Mouse (Mus musculus) C2C12 (cell line): ENCODE results near the gene Fbxl19.

Source experiments
- CEBPB ChIP-seq: IDR thresholded peaks from one replicate; pipeline ENCODE4 v1.6.1; 2011; ENCODE audit warnings: low read depth, mild to moderate bottlenecking, control low read depth, moderate library complexity
- CTCF ChIP-seq: IDR thresholded peaks from one replicate; pipeline ENCODE4 v1.5.1; 2011; ENCODE audit not compliant: control insufficient read depth, insufficient read depth, insufficient read length
- FOSL1 ChIP-seq: IDR thresholded peaks from one replicate; pipeline ENCODE4 v1.8.0; 2011; ENCODE audit warnings: mild to moderate bottlenecking, low read length; ENCODE audit not compliant: poor library complexity, insufficient read depth, severe bottlenecking
- MAX ChIP-seq: IDR thresholded peaks from one replicate; pipeline ENCODE4 v1.6.1; 2011; ENCODE audit warnings: mild to moderate bottlenecking, control low read depth
- MYOD1 ChIP-seq: IDR thresholded peaks from one replicate; pipeline ENCODE4 v1.6.1; 2011; ENCODE audit warnings: low read depth; ENCODE audit not compliant: control insufficient read depth, insufficient read length
- MYOG ChIP-seq: IDR thresholded peaks from one replicate; pipeline ENCODE4 v1.6.1; 2011; ENCODE audit not compliant: control insufficient read depth, insufficient read length; ENCODE audit errors: extremely low read depth

DNA sequence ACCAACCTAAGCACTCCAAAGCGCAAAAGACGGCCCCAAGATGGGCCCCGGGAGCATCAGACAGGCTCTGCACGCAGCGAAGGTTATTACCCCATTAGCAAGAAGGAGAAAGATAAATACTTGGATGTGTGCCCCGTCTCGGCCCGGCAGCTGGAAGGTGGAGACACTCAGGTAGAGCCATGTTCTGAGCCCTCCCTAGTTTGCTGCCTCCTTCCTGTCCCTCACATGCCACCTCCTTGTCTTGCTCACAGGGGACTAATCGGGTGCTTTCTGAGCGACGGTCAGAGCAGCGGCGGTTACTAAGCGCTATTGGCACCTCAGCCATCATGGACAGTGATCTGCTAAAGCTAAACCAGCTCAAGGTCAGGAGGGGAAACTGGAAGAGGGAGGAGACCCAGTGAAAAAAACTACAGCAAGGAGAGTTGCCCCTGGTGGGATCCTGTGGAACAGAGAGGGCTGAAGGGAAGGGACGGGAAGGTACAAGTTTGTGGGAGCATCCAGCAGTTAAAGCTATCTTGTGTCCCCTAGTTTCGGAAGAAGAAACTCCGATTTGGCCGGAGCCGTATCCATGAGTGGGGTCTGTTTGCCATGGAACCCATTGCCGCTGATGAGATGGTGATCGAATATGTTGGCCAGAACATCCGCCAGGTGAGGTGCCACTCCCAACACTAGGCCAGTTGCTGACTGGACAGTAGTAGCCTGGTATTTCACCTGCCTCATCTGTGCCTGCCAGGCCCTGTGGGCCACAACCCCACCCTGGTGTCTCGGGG, 52.9 kb downstream of the Fbxl19 start:
- TF ChIP-seq FOSL1 (no peak), CTCF (no peak), MAX (no peak), CEBPB (no peak), MYOD1 (no peak), MYOG (no peak)
